Mouse (Mus musculus) testis, adult 2 months (tissue): ENCODE results near the gene Slc51a.

Source experiments
- CTCF ChIP-seq: fragments of 200-500 bp; IDR thresholded peaks from 2 replicates; pipeline ENCODE4 v1.5.1; 2012; ENCODE audit warnings: low read depth, mild to moderate bottlenecking, inconsistent platforms, low read length, moderate library complexity; ENCODE audit not compliant: control insufficient read depth, insufficient read depth, insufficient replicate concordance
- POLR2A ChIP-seq: fragments of 200-500 bp; IDR thresholded peaks from 2 replicates; pipeline ENCODE4 v1.6.1; 2012; ENCODE audit warnings: low read depth, mild to moderate bottlenecking, inconsistent platforms, low read length, moderate library complexity; ENCODE audit not compliant: control insufficient read depth

DNA sequence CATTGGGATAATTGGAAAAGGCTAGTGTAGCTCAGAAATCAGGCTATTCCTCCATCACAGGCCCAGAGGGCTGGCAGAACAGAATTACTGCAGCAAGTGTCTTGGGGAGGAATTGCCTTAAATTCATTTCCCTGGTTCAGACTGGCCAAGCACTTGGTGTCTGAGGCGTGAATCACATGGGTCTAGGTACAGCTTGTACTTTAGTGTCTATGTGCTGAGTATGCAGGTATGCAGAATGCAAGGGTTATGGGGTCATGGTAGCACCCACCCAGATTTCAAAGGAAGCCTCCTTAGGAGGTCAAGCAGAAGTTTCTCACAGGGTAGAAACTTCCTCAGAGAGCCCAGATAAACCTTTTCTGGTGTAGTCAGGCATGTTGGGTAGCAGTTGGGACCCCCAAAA is 42.1 kb downstream of the Slc51a start:
- no peak for TF ChIP-seq CTCF
- TF ChIP-seq POLR2A: no peak
